Mouse (Mus musculus): Measurements from ENCODE around the gene Ate1. TPM values are rescaled to one million over a fixed set of nuclear protein-coding genes. Genes with fewer than 3 reads are reported as not detected.

The Ate1 gene
- polyA plus RNA-seq, 1 experiment from 2014 or later = 55.7 TPM

GRCm38 (mm10) chr7:130552780-130553179, 32.6 kb upstream of the Ate1 start:
- no peak overlapping the region for H3K4me2 ChIP-seq (ENCODE audit: low read depth, low read length)
- no peak for ATAC-seq (ENCODE audit: insufficient read depth, low FRiP score)
- no peaks in the 10 kb centered on the region for H3K27me3 ChIP-seq (ENCODE audit: control insufficient read depth, insufficient read depth, low read length)
- 61% methylated on average over 5 of the region's 5 CpGs for WGBS
- no peak overlapping the region for H3K4me3 ChIP-seq (replicated peaks; ENCODE audit: low read length)
- H3K4me1 ChIP-seq (ENCODE audit: control insufficient read depth, insufficient read depth, low read length) = no peaks in the 10 kb centered on the region
- H3K27ac ChIP-seq (ENCODE audit: low read length) = no peak overlapping the region
- H3K9me3 ChIP-seq (replicated peaks; ENCODE audit: control insufficient read depth, low read length) = no peaks in the 10 kb centered on the region
- no peak overlapping the region for H3K9ac ChIP-seq (ENCODE audit: low read length)
- no peaks in the 10 kb centered on the region for H3K36me3 ChIP-seq (ENCODE audit: control insufficient read depth, insufficient read depth, low read length)

GRCm38 (mm10) chr7:130547635-130548175, 27.5 kb upstream of the Ate1 start:
- no peaks in the 10 kb centered on the region for H3K27me3 ChIP-seq (ENCODE audit: control insufficient read depth, insufficient read depth, low read length)
- H3K36me3 ChIP-seq (ENCODE audit: control insufficient read depth, insufficient read depth, low read length) = peaks cover 9% of the 10 kb centered on the region; the same call in 1 of the 2 replicates
- peak overlapping the region; percentile 93 for H3K4me3 ChIP-seq (replicated peaks; ENCODE audit: low read length)
- H3K27ac ChIP-seq (ENCODE audit: low read length) = no peak overlapping the region
- H3K9ac ChIP-seq (ENCODE audit: low read length) = no peak overlapping the region
- no peaks in the 10 kb centered on the region for H3K9me3 ChIP-seq (replicated peaks; ENCODE audit: control insufficient read depth, low read length)
- 83% methylated on average over 12 of the region's 12 CpGs for WGBS
- no peak overlapping the region for H3K4me2 ChIP-seq (ENCODE audit: low read depth, low read length)
- peaks cover 6% of the 10 kb centered on the region; the same call in 1 of the 2 replicates for H3K4me1 ChIP-seq (ENCODE audit: control insufficient read depth, insufficient read depth, low read length)
- no peak for ATAC-seq (ENCODE audit: insufficient read depth, low FRiP score)

GRCm38 (mm10) chr7:130546791-130547484, 26.8 kb upstream of the Ate1 start:
- ATAC-seq (ENCODE audit: insufficient read depth, low FRiP score) = peak; percentile 93
- Histone ChIP-seq H3K9ac (ENCODE audit: low read length) (peak overlapping the region; percentile 99), H3K27me3 (ENCODE audit: control insufficient read depth, insufficient read depth, low read length) (no peaks in the 10 kb centered on the region), H3K36me3 (ENCODE audit: control insufficient read depth, insufficient read depth, low read length) (peaks cover 16% of the 10 kb centered on the region), H3K9me3 (replicated peaks; ENCODE audit: control insufficient read depth, low read length) (no peaks in the 10 kb centered on the region), H3K4me3 (replicated peaks; ENCODE audit: low read length) (peak overlapping the region; percentile 93), H3K4me2 (ENCODE audit: low read depth, low read length) (peak overlapping the region; percentile 87), H3K27ac (ENCODE audit: low read length) (peak overlapping the region; percentile 100), H3K4me1 (ENCODE audit: control insufficient read depth, insufficient read depth, low read length) (peaks cover 6% of the 10 kb centered on the region; the same call in 1 of the 2 replicates)
- under 1% methylated on average over 84 of the region's 84 CpGs for WGBS

GRCm38 (mm10) chr7:130546421-130546790, 26.2 kb upstream of the Ate1 start:
- Histone ChIP-seq H3K27me3 (ENCODE audit: control insufficient read depth, insufficient read depth, low read length) (no peaks in the 10 kb centered on the region), H3K4me3 (replicated peaks; ENCODE audit: low read length) (peak overlapping the region; percentile 93), H3K36me3 (ENCODE audit: control insufficient read depth, insufficient read depth, low read length) (peaks cover 16% of the 10 kb centered on the region), H3K4me1 (ENCODE audit: control insufficient read depth, insufficient read depth, low read length) (peaks cover 6% of the 10 kb centered on the region; the same call in 1 of the 2 replicates), H3K4me2 (ENCODE audit: low read depth, low read length) (peak overlapping the region; percentile 87), H3K9me3 (replicated peaks; ENCODE audit: control insufficient read depth, low read length) (no peaks in the 10 kb centered on the region), H3K9ac (ENCODE audit: low read length) (peak overlapping the region; percentile 99), H3K27ac (ENCODE audit: low read length) (peak overlapping the region; percentile 100)
- ATAC-seq (ENCODE audit: insufficient read depth, low FRiP score) = no peak
- WGBS = 2% methylated on average over 7 of the region's 7 CpGs

GRCm38 (mm10) chr7:130545893-130546292, 25.7 kb upstream of the Ate1 start:
- peaks cover 6% of the 10 kb centered on the region; the same call in 1 of the 2 replicates for H3K4me1 ChIP-seq (ENCODE audit: control insufficient read depth, insufficient read depth, low read length)
- H3K27me3 ChIP-seq (ENCODE audit: control insufficient read depth, insufficient read depth, low read length) = no peaks in the 10 kb centered on the region
- 47% methylated on average over 3 of the region's 3 CpGs for WGBS

GRCm38 (mm10) chr7:130545401-130545800, 25.2 kb upstream of the Ate1 start:
- no peak overlapping the region for H3K9ac ChIP-seq (ENCODE audit: low read length)
- no peak for ATAC-seq (ENCODE audit: insufficient read depth, low FRiP score)
- peak overlapping the region; percentile 87 for H3K4me2 ChIP-seq (ENCODE audit: low read depth, low read length)
- no peaks in the 10 kb centered on the region for H3K27me3 ChIP-seq (ENCODE audit: control insufficient read depth, insufficient read depth, low read length)
- no peak overlapping the region for H3K4me3 ChIP-seq (replicated peaks; ENCODE audit: low read length)
- H3K27ac ChIP-seq (ENCODE audit: low read length) = no peak overlapping the region
- H3K9me3 ChIP-seq (replicated peaks; ENCODE audit: control insufficient read depth, low read length) = no peaks in the 10 kb centered on the region
- WGBS = 75% methylated on average over 5 of the region's 5 CpGs
- H3K4me1 ChIP-seq (ENCODE audit: control insufficient read depth, insufficient read depth, low read length) = peaks cover 6% of the 10 kb centered on the region; the same call in 1 of the 2 replicates
- peaks cover 16% of the 10 kb centered on the region for H3K36me3 ChIP-seq (ENCODE audit: control insufficient read depth, insufficient read depth, low read length)

More at GRCm38 (mm10) chr7:130545893-130546292, 25.7 kb upstream of the Ate1 start:
- Histone ChIP-seq H3K27ac (ENCODE audit: low read length) (peak overlapping the region; percentile 100), H3K36me3 (ENCODE audit: control insufficient read depth, insufficient read depth, low read length) (peaks cover 16% of the 10 kb centered on the region), H3K4me3 (replicated peaks; ENCODE audit: low read length) (peak overlapping the region; percentile 93), H3K9ac (ENCODE audit: low read length) (peak overlapping the region; percentile 99), H3K4me2 (ENCODE audit: low read depth, low read length) (peak overlapping the region; percentile 87), H3K9me3 (replicated peaks; ENCODE audit: control insufficient read depth, low read length) (no peaks in the 10 kb centered on the region)
- ATAC-seq (ENCODE audit: insufficient read depth, low FRiP score) = no peak

- no peak overlapping the region for H3K4me2 ChIP-seq (ENCODE audit: low read depth, low read length)
- 93% methylated on average over 4 of the region's 4 CpGs for WGBS
- H3K27ac ChIP-seq (ENCODE audit: low read length) = no peak overlapping the region
- no peaks in the 10 kb centered on the region for H3K9me3 ChIP-seq (replicated peaks; ENCODE audit: control insufficient read depth, low read length)
- no peak for ATAC-seq (ENCODE audit: insufficient read depth, low FRiP score)
- H3K36me3 ChIP-seq (ENCODE audit: control insufficient read depth, insufficient read depth, low read length) = peaks cover 23% of the 10 kb centered on the region
- H3K27me3 ChIP-seq (ENCODE audit: control insufficient read depth, insufficient read depth, low read length) = no peaks in the 10 kb centered on the region
- no peak overlapping the region for H3K4me3 ChIP-seq (replicated peaks; ENCODE audit: low read length)
- no peak overlapping the region for H3K9ac ChIP-seq (ENCODE audit: low read length)
- peaks cover 6% of the 10 kb centered on the region; the same call in 1 of the 2 replicates for H3K4me1 ChIP-seq (ENCODE audit: control insufficient read depth, insufficient read depth, low read length)
Observed at GRCm38 (mm10) chr7:130543181-130543580, 23.0 kb upstream of the Ate1 start.

GRCm38 (mm10) chr7:130540176-130540575, 20.0 kb upstream of the Ate1 start:
- H3K9me3 ChIP-seq (replicated peaks; ENCODE audit: control insufficient read depth, low read length) = no peaks in the 10 kb centered on the region
- no peak overlapping the region for H3K27ac ChIP-seq (ENCODE audit: low read length)
- 88% methylated on average over 7 of the region's 7 CpGs for WGBS

GRCm38 (mm10) chr7:130537068-130537467, 16.9 kb upstream of the Ate1 start:
- H3K4me1 ChIP-seq (ENCODE audit: control insufficient read depth, insufficient read depth, low read length) = no peaks in the 10 kb centered on the region
- H3K27ac ChIP-seq (ENCODE audit: low read length) = no peak overlapping the region
- H3K9me3 ChIP-seq (replicated peaks; ENCODE audit: control insufficient read depth, low read length) = no peaks in the 10 kb centered on the region
- ATAC-seq (ENCODE audit: insufficient read depth, low FRiP score) = no peak
- peaks cover 19% of the 10 kb centered on the region for H3K36me3 ChIP-seq (ENCODE audit: control insufficient read depth, insufficient read depth, low read length)
- WGBS = 68% methylated on average over 4 of the region's 4 CpGs
- H3K27me3 ChIP-seq (ENCODE audit: control insufficient read depth, insufficient read depth, low read length) = no peaks in the 10 kb centered on the region
- no peak overlapping the region for H3K4me2 ChIP-seq (ENCODE audit: low read depth, low read length)
- H3K4me3 ChIP-seq (replicated peaks; ENCODE audit: low read length) = no peak overlapping the region
- no peak overlapping the region for H3K9ac ChIP-seq (ENCODE audit: low read length)

More at GRCm38 (mm10) chr7:130540176-130540575, 20.0 kb upstream of the Ate1 start:
- Histone ChIP-seq H3K9ac (ENCODE audit: low read length) (no peak overlapping the region), H3K27me3 (ENCODE audit: control insufficient read depth, insufficient read depth, low read length) (no peaks in the 10 kb centered on the region), H3K4me3 (replicated peaks; ENCODE audit: low read length) (no peak overlapping the region), H3K36me3 (ENCODE audit: control insufficient read depth, insufficient read depth, low read length) (peaks cover 23% of the 10 kb centered on the region), H3K4me1 (ENCODE audit: control insufficient read depth, insufficient read depth, low read length) (no peaks in the 10 kb centered on the region), H3K4me2 (ENCODE audit: low read depth, low read length) (no peak overlapping the region)
- ATAC-seq (ENCODE audit: insufficient read depth, low FRiP score) = no peak
